Mouse (Mus musculus): Measurements from ENCODE around the gene Aurkb.

DNA sequence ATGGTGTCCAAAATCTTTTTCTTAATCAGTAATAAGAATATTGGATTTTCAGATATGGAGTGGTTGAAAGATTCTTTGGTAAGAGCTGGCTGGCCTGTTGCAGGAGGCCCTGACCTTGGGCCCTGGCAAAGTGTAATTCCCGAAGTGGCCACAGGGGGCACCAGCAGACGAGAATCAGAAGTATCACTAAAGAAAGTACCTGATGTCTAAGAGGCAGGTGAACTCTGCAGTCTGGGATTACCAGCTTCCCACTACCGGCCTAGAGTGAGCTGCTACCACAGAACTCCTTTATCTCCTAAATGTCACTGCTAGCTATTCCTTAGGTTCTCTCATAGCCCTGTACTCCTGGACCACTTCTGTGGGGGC, 46.9 kb downstream of the Aurkb start:
- TF ChIP-seq POLR2A (IDR thresholded peaks at IDR 0.05; ENCODE audit: insufficient read depth, low read length) (no peak), CTCF (IDR thresholded peaks at IDR 0.05; ENCODE audit: low read depth, low read length) (peak; percentile 68)
